Mouse (Mus musculus) cerebellum, adult 2 months (tissue): Measurements from ENCODE around the gene Vwa1.
A peak's percentile ranks its signal among the peaks of the same experiment; 100 is the strongest.

ENCODE experiments used
- CTCF ChIP-seq: fragments of 200-500 bp; IDR thresholded peaks from 2 replicates; pipeline ENCODE4 v1.5.1; 2011; ENCODE audit warnings: low read depth, mild to moderate bottlenecking, control low read depth, low read length, moderate library complexity, borderline replicate concordance; ENCODE audit not compliant: insufficient read depth
- POLR2A ChIP-seq: fragments of 200-500 bp; IDR thresholded peaks from 2 replicates; pipeline ENCODE4 v1.6.1; 2011; ENCODE audit warnings: low read length, control low read depth, borderline replicate concordance; ENCODE audit not compliant: insufficient read depth

- no peak for TF ChIP-seq CTCF
- TF ChIP-seq POLR2A = 0 out of 2 replicates have a peak, but pooled peaks have one; percentile 7
These were observed 34.5 kb downstream of the Vwa1 start for GRCm38 (mm10) chr4:155739741-155740636.
